Mouse (Mus musculus) lung, postnatal 0 days (tissue): ENCODE results near the gene Kif5c.

Source experiments
- CTCF ChIP-seq: IDR thresholded peaks from 2 replicates; pipeline ENCODE4 v1.5.1; 2016; ENCODE audit warnings: antibody characterized with exemption, mild to moderate bottlenecking
- EP300 ChIP-seq: IDR thresholded peaks from 2 replicates; pipeline ENCODE4 v1.6.1; 2016; ENCODE audit warnings: antibody characterized with exemption, mild to moderate bottlenecking, control low read depth

- TF ChIP-seq CTCF (no peak), EP300 (no peak)
Measured at GRCm38 (mm10) chr2:49671753-49672500, 52.8 kb downstream of the Kif5c start.
